Mouse (Mus musculus): ENCODE results near the gene Sbf1. TPM values are rescaled to one million over a fixed set of nuclear protein-coding genes. Genes with fewer than 3 reads are reported as not detected.

Sbf1 gene
- polyA plus RNA-seq, 1 experiment from 2014 or later = 80.9 TPM

GRCm38 (mm10) chr15:89313359-89313758, 1.8 kb downstream of the Sbf1 start:
- no peak for DNase-seq (ENCODE audit: low spot score)
- peak overlapping the region; percentile 78 for H3K4me3 ChIP-seq
- no peak overlapping the region for H3K27ac ChIP-seq
- WGBS = 74% methylated on average over 4 of the region's 4 CpGs
- no peaks in the 10 kb centered on the region for H3K27me3 ChIP-seq (ENCODE audit: low read depth, poor library complexity, severe bottlenecking)
- no peaks in the 10 kb centered on the region for H3K9me3 ChIP-seq (replicated peaks)
- 0 out of 2 replicates have a peak, but pooled peaks cover under 1% of the 10 kb centered on the region for H3K36me3 ChIP-seq
- H3K4me1 ChIP-seq = peaks cover 36% of the 10 kb centered on the region

- DNase-seq (ENCODE audit: low spot score) = no peak
- Histone ChIP-seq H3K9me3 (replicated peaks) (no peaks in the 10 kb centered on the region), H3K36me3 (peaks cover 33% of the 10 kb centered on the region), H3K27me3 (ENCODE audit: low read depth, poor library complexity, severe bottlenecking) (no peaks in the 10 kb centered on the region), H3K4me1 (peaks cover 29% of the 10 kb centered on the region), H3K27ac (no peak overlapping the region), H3K4me3 (no peak overlapping the region)
- WGBS = 77% methylated on average over 6 of the region's 6 CpGs
Observed at GRCm38 (mm10) chr15:89309962-89310498, 5.1 kb downstream of the Sbf1 start.

- Histone ChIP-seq H3K27me3 (ENCODE audit: low read depth, poor library complexity, severe bottlenecking) (no peaks in the 10 kb centered on the region), H3K27ac (no peak overlapping the region), H3K4me3 (no peak overlapping the region), H3K4me1 (peaks cover 19% of the 10 kb centered on the region), H3K9me3 (replicated peaks) (no peaks in the 10 kb centered on the region), H3K36me3 (peaks cover 47% of the 10 kb centered on the region)
- no peak for DNase-seq (ENCODE audit: low spot score)
- WGBS = 83% methylated on average over 7 of the region's 7 CpGs
Observed at GRCm38 (mm10) chr15:89308406-89309139, 6.5 kb downstream of the Sbf1 start.

- no peak for DNase-seq (ENCODE audit: low spot score)
- Histone ChIP-seq H3K27me3 (ENCODE audit: low read depth, poor library complexity, severe bottlenecking) (no peaks in the 10 kb centered on the region), H3K36me3 (peaks cover 58% of the 10 kb centered on the region), H3K4me3 (no peak overlapping the region), H3K9me3 (replicated peaks) (no peaks in the 10 kb centered on the region), H3K4me1 (0 out of 2 replicates have a peak, but pooled peaks cover 9% of the 10 kb centered on the region), H3K27ac (no peak overlapping the region)
- WGBS = 93% methylated on average over 13 of the region's 13 CpGs
Observed at GRCm38 (mm10) chr15:89307461-89307860, 7.7 kb downstream of the Sbf1 start.

- Histone ChIP-seq H3K27ac (no peak overlapping the region), H3K9me3 (replicated peaks) (no peaks in the 10 kb centered on the region), H3K4me1 (0 out of 2 replicates have a peak, but pooled peaks cover 7% of the 10 kb centered on the region), H3K27me3 (ENCODE audit: low read depth, poor library complexity, severe bottlenecking) (no peaks in the 10 kb centered on the region), H3K4me3 (no peak overlapping the region), H3K36me3 (peaks cover 73% of the 10 kb centered on the region)
- WGBS = 62% methylated on average over 1 of the region's 1 CpGs
- DNase-seq (ENCODE audit: low spot score) = no peak
Observed at GRCm38 (mm10) chr15:89305966-89306365, 9.1 kb downstream of the Sbf1 start.

- 96% methylated on average over 8 of the region's 8 CpGs for WGBS
- Histone ChIP-seq H3K4me1 (no peaks in the 10 kb centered on the region), H3K27me3 (ENCODE audit: low read depth, poor library complexity, severe bottlenecking) (no peaks in the 10 kb centered on the region), H3K9me3 (replicated peaks) (no peaks in the 10 kb centered on the region), H3K36me3 (peaks cover 95% of the 10 kb centered on the region), H3K27ac (no peak overlapping the region), H3K4me3 (no peak overlapping the region)
- DNase-seq (ENCODE audit: low spot score) = no peak
Observed at GRCm38 (mm10) chr15:89300600-89300999, 14.5 kb downstream of the Sbf1 start.

- H3K4me1 ChIP-seq = no peaks in the 10 kb centered on the region
- H3K27me3 ChIP-seq (ENCODE audit: low read depth, poor library complexity, severe bottlenecking) = no peaks in the 10 kb centered on the region
- no peak for DNase-seq (ENCODE audit: low spot score)
- WGBS = 94% methylated on average over 13 of the region's 13 CpGs
- peaks cover 95% of the 10 kb centered on the region for H3K36me3 ChIP-seq
- H3K9me3 ChIP-seq (replicated peaks) = no peaks in the 10 kb centered on the region
- no peak overlapping the region for H3K27ac ChIP-seq
- H3K4me3 ChIP-seq = no peak overlapping the region
Observed at GRCm38 (mm10) chr15:89300180-89300579, 14.9 kb downstream of the Sbf1 start.

GRCm38 (mm10) chr15:89297695-89298094, 17.4 kb downstream of the Sbf1 start:
- Histone ChIP-seq H3K4me1 (no peaks in the 10 kb centered on the region), H3K27me3 (ENCODE audit: low read depth, poor library complexity, severe bottlenecking) (no peaks in the 10 kb centered on the region), H3K27ac (no peak overlapping the region), H3K36me3 (peaks cover 95% of the 10 kb centered on the region), H3K4me3 (no peak overlapping the region), H3K9me3 (replicated peaks) (no peaks in the 10 kb centered on the region)
- 92% methylated on average over 2 of the region's 2 CpGs for WGBS
- DNase-seq (ENCODE audit: low spot score) = no peak

- H3K27me3 ChIP-seq (ENCODE audit: low read depth, poor library complexity, severe bottlenecking) = no peaks in the 10 kb centered on the region
- no peaks in the 10 kb centered on the region for H3K9me3 ChIP-seq (replicated peaks)
- no peak for DNase-seq (ENCODE audit: low spot score)
- no peaks in the 10 kb centered on the region for H3K4me1 ChIP-seq
- no peak overlapping the region for H3K4me3 ChIP-seq
- peaks cover 95% of the 10 kb centered on the region for H3K36me3 ChIP-seq
- WGBS = 86% methylated on average over 1 of the region's 1 CpGs
- no peak overlapping the region for H3K27ac ChIP-seq
Observed at GRCm38 (mm10) chr15:89296465-89296864, 18.6 kb downstream of the Sbf1 start.

- no peaks in the 10 kb centered on the region for H3K9me3 ChIP-seq (replicated peaks)
- WGBS = 94% methylated on average over 8 of the region's 8 CpGs
- H3K27ac ChIP-seq = no peak overlapping the region
- no peak for DNase-seq (ENCODE audit: low spot score)
- no peaks in the 10 kb centered on the region for H3K27me3 ChIP-seq (ENCODE audit: low read depth, poor library complexity, severe bottlenecking)
- peaks cover 95% of the 10 kb centered on the region for H3K36me3 ChIP-seq
- no peaks in the 10 kb centered on the region for H3K4me1 ChIP-seq
- no peak overlapping the region for H3K4me3 ChIP-seq
Observed at GRCm38 (mm10) chr15:89295580-89296165, 19.4 kb downstream of the Sbf1 start.

- Histone ChIP-seq H3K4me1 (no peaks in the 10 kb centered on the region), H3K27me3 (ENCODE audit: low read depth, poor library complexity, severe bottlenecking) (no peaks in the 10 kb centered on the region), H3K27ac (no peak overlapping the region), H3K36me3 (peaks cover 96% of the 10 kb centered on the region), H3K4me3 (no peak overlapping the region), H3K9me3 (replicated peaks) (no peaks in the 10 kb centered on the region)
- WGBS = 92% methylated on average over 10 of the region's 10 CpGs
- DNase-seq (ENCODE audit: low spot score) = no peak
Observed at GRCm38 (mm10) chr15:89293778-89294177, 21.3 kb downstream of the Sbf1 start.

- no peak overlapping the region for H3K4me3 ChIP-seq
- WGBS = 93% methylated on average over 2 of the region's 2 CpGs
- no peaks in the 10 kb centered on the region for H3K27me3 ChIP-seq (ENCODE audit: low read depth, poor library complexity, severe bottlenecking)
- no peaks in the 10 kb centered on the region for H3K9me3 ChIP-seq (replicated peaks)
- DNase-seq (ENCODE audit: low spot score) = no peak
- H3K27ac ChIP-seq = no peak overlapping the region
- no peaks in the 10 kb centered on the region for H3K4me1 ChIP-seq
- peaks cover 100% of the 10 kb centered on the region for H3K36me3 ChIP-seq
Observed at GRCm38 (mm10) chr15:89292795-89293194, 22.3 kb downstream of the Sbf1 start.

GRCm38 (mm10) chr15:89291521-89291920, 23.6 kb downstream of the Sbf1 start:
- H3K4me3 ChIP-seq = no peak overlapping the region
- H3K36me3 ChIP-seq = peaks cover 100% of the 10 kb centered on the region

More at GRCm38 (mm10) chr15:89291521-89291920, 23.6 kb downstream of the Sbf1 start:
- DNase-seq (ENCODE audit: low spot score) = no peak
- 95% methylated on average over 3 of the region's 3 CpGs for WGBS
- Histone ChIP-seq H3K9me3 (replicated peaks) (no peaks in the 10 kb centered on the region), H3K27me3 (ENCODE audit: low read depth, poor library complexity, severe bottlenecking) (no peaks in the 10 kb centered on the region), H3K4me1 (no peaks in the 10 kb centered on the region), H3K27ac (no peak overlapping the region)

Measured in limb, embryonic 10.5 days (tissue).